Mouse (Mus musculus): ENCODE results near the gene Gm10985. TPM values are rescaled to one million over a fixed set of nuclear protein-coding genes. Genes with fewer than 3 reads are reported as not detected.

The Gm10985 gene
- not detected in 2 replicates for polyA plus RNA-seq (2012; rRNA removed)

DNA sequence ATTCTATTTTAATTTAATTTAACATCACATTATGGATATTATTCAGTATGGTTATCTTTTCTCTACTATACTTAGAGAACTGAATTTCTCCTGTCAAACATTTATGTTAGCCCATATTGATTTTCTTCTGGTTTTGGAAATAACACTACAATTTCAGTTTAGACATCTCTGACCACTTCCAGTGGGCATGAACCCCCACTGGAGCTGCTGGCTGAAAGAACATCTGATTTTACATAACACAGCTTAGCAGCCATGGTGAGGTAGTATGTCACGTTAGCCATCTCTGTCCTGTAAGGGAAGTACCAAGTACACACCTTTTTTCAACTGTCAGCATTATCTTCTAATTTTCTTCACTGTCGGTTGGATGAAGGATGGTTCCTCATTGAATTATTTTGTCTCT is at the start of gene Gm10985:
Gene Gm10985 (plus strand): TSS at position 301 of the 400 bp plus-strand sequence.
- H3K27ac ChIP-seq (ENCODE audit: insufficient read depth, low read length): no peak within 1 kb of the TSS
- TF ChIP-seq CTCF (IDR thresholded peaks at IDR 0.05; ENCODE audit: extremely low read depth, insufficient read depth, low read length) (no peak), POLR2A (IDR thresholded peaks at IDR 0.05; ENCODE audit: extremely low read depth, insufficient read depth, low read length) (no peak)
- no peak within 1 kb of the TSS for H3K4me3 ChIP-seq (ENCODE audit: insufficient read depth, low read length)
- no peaks in the 10 kb centered on the region for H3K4me1 ChIP-seq (ENCODE audit: control insufficient read depth, insufficient read depth, low read length)

DNA sequence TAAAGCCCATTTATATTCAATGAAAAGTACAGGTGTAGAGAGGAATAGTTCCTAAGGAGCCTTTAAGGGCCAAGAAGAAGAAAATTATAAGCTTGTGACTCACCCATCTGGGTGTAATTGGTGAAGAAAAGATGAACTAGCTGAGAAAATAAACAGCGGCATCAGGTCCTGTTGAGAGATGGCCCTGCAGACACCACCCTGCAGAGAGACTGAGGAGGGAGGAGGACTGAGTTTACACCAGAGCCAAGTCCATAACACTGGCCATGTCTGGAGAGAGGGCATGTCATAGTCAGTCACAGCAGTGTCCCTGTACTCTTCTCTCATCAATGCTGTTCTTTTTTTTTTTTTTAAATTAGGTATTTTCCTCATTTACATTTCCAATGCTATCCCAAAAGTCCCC is 48.0 kb upstream of the Gm10985 start:
- H3K4me3 ChIP-seq (ENCODE audit: insufficient read depth, low read length): no peak overlapping the region
- no peak for TF ChIP-seq CTCF (IDR thresholded peaks at IDR 0.05; ENCODE audit: extremely low read depth, insufficient read depth, low read length)
- TF ChIP-seq POLR2A (IDR thresholded peaks at IDR 0.05; ENCODE audit: extremely low read depth, insufficient read depth, low read length): no peak
- no peaks in the 10 kb centered on the region; the same call in 1 of the 2 replicates for H3K4me1 ChIP-seq (ENCODE audit: control insufficient read depth, insufficient read depth, low read length)
- H3K27ac ChIP-seq (ENCODE audit: insufficient read depth, low read length): no peak overlapping the region

DNA sequence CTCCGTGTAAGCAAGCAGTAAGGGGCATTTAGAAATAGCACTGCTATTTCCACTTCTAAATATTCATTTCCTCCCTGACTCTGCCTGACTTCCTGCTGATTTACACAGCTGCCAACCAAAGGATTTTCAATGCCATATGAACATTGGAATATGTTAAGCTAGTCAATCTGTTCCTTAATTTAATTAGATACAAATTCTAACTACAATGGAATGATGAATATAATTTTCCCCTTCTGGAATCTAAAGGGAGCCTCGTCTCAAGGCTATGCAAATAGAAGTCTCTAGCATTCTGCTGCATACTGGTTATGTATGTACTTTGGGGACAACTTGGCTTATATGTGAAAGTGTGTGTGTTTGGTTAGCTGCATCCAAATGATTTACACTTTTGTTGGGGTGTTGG is 45.2 kb upstream of the Gm10985 start:
- TF ChIP-seq POLR2A (IDR thresholded peaks at IDR 0.05; ENCODE audit: extremely low read depth, insufficient read depth, low read length) (no peak), CTCF (IDR thresholded peaks at IDR 0.05; ENCODE audit: extremely low read depth, insufficient read depth, low read length) (no peak)
- Histone ChIP-seq H3K4me3 (ENCODE audit: insufficient read depth, low read length) (no peak overlapping the region), H3K27ac (ENCODE audit: insufficient read depth, low read length) (no peak overlapping the region), H3K4me1 (ENCODE audit: control insufficient read depth, insufficient read depth, low read length) (no peaks in the 10 kb centered on the region)

GRCm38 (mm10) chr3:53813421-53813977 is 31.4 kb upstream of the Gm10985 start:
- Histone ChIP-seq H3K4me3 (ENCODE audit: insufficient read depth, low read length) (no peak overlapping the region), H3K4me1 (ENCODE audit: control insufficient read depth, insufficient read depth, low read length) (no peaks in the 10 kb centered on the region), H3K27ac (ENCODE audit: insufficient read depth, low read length) (no peak overlapping the region)
- TF ChIP-seq CTCF (IDR thresholded peaks at IDR 0.05; ENCODE audit: extremely low read depth, insufficient read depth, low read length) (no peak), POLR2A (IDR thresholded peaks at IDR 0.05; ENCODE audit: extremely low read depth, insufficient read depth, low read length) (no peak)

DNA sequence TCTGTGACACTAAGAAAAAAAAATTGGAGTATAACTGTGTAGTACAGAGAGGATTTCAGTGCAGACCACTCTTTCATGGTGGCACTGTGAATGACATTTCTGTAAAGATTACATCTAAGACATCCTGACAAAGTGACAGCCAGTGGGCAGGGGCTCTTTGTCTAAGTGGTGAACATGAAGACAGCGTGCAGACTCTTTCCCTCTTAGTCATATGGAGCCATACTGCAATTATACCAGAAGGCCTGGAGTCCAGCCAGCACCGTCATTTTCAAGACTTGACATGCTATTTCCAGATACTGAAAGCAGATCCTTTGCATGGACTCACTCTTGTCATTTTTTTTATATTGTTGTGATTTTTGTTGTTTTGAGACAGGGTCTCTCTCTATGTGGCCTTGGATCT is 10.6 kb upstream of the Gm10985 start:
- TF ChIP-seq POLR2A (IDR thresholded peaks at IDR 0.05; ENCODE audit: extremely low read depth, insufficient read depth, low read length) (no peak), CTCF (IDR thresholded peaks at IDR 0.05; ENCODE audit: extremely low read depth, insufficient read depth, low read length) (no peak)
- Histone ChIP-seq H3K4me1 (ENCODE audit: control insufficient read depth, insufficient read depth, low read length) (no peaks in the 10 kb centered on the region), H3K27ac (ENCODE audit: insufficient read depth, low read length) (no peak overlapping the region), H3K4me3 (ENCODE audit: insufficient read depth, low read length) (no peak overlapping the region)

GRCm38 (mm10) chr3:53846206-53846928 is 1.5 kb downstream of the Gm10985 start:
- Histone ChIP-seq H3K27ac (ENCODE audit: insufficient read depth, low read length) (no peak overlapping the region), H3K4me1 (ENCODE audit: control insufficient read depth, insufficient read depth, low read length) (no peaks in the 10 kb centered on the region), H3K4me3 (ENCODE audit: insufficient read depth, low read length) (no peak overlapping the region)
- TF ChIP-seq POLR2A (IDR thresholded peaks at IDR 0.05; ENCODE audit: extremely low read depth, insufficient read depth, low read length) (no peak), CTCF (IDR thresholded peaks at IDR 0.05; ENCODE audit: extremely low read depth, insufficient read depth, low read length) (no peak)

DNA sequence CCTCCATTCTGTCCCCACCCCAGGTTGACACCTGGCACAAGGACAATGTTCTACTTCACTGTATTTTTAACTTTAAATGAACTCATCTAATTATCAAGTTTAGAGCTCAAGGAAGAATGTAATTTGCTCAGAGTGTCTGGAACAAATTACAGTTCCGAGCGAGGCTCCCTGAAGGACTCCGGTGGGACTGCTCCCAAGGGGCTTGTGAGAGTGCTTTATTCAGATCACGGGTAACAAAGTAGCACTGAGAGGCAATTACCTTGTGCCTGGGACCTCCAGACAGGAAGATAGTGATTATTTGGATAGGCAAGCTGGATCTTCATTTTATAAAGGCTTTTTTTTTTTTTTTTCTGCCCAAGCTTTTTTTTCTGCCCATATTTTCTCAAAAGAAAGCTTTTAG is 2.8 kb downstream of the Gm10985 start:
- H3K4me3 ChIP-seq (ENCODE audit: insufficient read depth, low read length): no peak overlapping the region
- no peak overlapping the region for H3K27ac ChIP-seq (ENCODE audit: insufficient read depth, low read length)
- TF ChIP-seq POLR2A (IDR thresholded peaks at IDR 0.05; ENCODE audit: extremely low read depth, insufficient read depth, low read length): no peak
- no peak for TF ChIP-seq CTCF (IDR thresholded peaks at IDR 0.05; ENCODE audit: extremely low read depth, insufficient read depth, low read length)
- no peaks in the 10 kb centered on the region for H3K4me1 ChIP-seq (ENCODE audit: control insufficient read depth, insufficient read depth, low read length)

DNA sequence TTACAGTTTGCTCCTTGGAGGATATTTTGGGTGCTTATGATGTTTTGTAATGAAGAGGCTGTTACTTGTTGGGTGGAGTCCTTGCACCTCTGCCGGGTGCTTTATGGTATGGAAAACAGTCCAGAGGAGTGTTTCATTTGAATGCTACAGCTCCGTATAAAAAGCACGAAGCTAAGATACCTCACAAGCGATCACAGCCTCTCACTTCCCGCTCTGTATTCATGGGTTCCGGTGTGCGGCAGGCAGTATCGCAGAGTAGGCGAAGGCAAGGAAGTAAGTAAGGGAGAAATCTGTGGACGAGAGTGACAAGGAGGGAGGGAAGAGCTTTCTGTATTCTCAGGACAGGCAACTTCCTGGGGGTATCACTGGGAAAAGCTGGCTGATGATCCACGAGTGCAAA is 3.4 kb downstream of the Gm10985 start:
- peak overlapping the region; percentile 14; the same call in 1 of the 2 replicates for H3K4me3 ChIP-seq (ENCODE audit: insufficient read depth, low read length)
- no peaks in the 10 kb centered on the region for H3K4me1 ChIP-seq (ENCODE audit: control insufficient read depth, insufficient read depth, low read length)
- TF ChIP-seq CTCF (IDR thresholded peaks at IDR 0.05; ENCODE audit: extremely low read depth, insufficient read depth, low read length) (no peak), POLR2A (IDR thresholded peaks at IDR 0.05; ENCODE audit: extremely low read depth, insufficient read depth, low read length) (no peak)
- H3K27ac ChIP-seq (ENCODE audit: insufficient read depth, low read length): no peak overlapping the region

- no peak overlapping the region for H3K4me3 ChIP-seq (ENCODE audit: insufficient read depth, low read length)
- no peaks in the 10 kb centered on the region for H3K4me1 ChIP-seq (ENCODE audit: control insufficient read depth, insufficient read depth, low read length)
- no peak overlapping the region for H3K27ac ChIP-seq (ENCODE audit: insufficient read depth, low read length)
- no peak for TF ChIP-seq CTCF (IDR thresholded peaks at IDR 0.05; ENCODE audit: extremely low read depth, insufficient read depth, low read length)
- no peak for TF ChIP-seq POLR2A (IDR thresholded peaks at IDR 0.05; ENCODE audit: extremely low read depth, insufficient read depth, low read length)
Observed at GRCm38 (mm10) chr3:53854261-53854660, 9.4 kb downstream of the Gm10985 start.

DNA sequence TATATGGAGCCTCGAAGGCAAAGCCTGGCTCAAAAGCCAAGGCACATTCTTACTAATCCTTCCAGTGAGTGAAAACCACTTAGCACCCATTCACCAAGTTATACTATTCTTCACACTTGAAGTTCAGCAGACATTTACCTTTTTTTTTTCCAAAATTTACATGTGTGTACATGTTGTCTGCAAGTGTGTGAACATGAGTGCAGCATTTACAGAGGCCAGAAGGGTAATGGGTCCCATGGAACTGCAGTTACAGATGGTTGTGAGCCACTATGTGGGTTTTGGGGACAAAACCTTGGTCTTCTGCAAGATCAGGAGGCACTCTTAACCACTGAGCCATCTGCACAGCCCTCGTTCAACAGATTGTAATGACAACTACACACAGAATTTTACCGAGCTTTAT is 9.9 kb downstream of the Gm10985 start:
- no peak overlapping the region for H3K27ac ChIP-seq (ENCODE audit: insufficient read depth, low read length)
- TF ChIP-seq POLR2A (IDR thresholded peaks at IDR 0.05; ENCODE audit: extremely low read depth, insufficient read depth, low read length): no peak
- no peak for TF ChIP-seq CTCF (IDR thresholded peaks at IDR 0.05; ENCODE audit: extremely low read depth, insufficient read depth, low read length)
- no peaks in the 10 kb centered on the region for H3K4me1 ChIP-seq (ENCODE audit: control insufficient read depth, insufficient read depth, low read length)
- H3K4me3 ChIP-seq (ENCODE audit: insufficient read depth, low read length): no peak overlapping the region

Data from cortical plate, adult 2 months (tissue).